Mouse (Mus musculus): ENCODE measurements around the gene Cacna2d2.

The Cacna2d2 gene

DNA sequence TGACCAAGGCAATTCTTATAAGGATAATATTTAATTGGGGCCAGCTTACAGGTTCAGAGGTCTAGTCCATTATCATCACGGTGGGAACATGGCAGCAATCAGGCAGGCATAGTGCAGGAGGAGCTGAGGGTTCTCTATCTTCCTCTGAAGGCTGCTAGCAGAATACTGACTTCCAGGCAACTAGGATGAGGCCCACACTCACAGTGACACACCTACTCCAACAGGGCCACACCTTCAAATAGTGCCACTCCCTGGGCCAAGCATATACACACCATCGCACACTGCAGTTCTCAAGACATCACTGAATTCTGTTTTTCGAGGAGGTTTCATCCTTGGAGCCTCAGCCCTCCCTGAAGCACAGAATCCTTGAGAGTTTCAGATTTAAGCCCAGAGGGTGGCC, 96.9 kb downstream of the Cacna2d2 start:
- DNase-seq (ENCODE audit: low spot score in 2 of 2): no peak

DNA sequence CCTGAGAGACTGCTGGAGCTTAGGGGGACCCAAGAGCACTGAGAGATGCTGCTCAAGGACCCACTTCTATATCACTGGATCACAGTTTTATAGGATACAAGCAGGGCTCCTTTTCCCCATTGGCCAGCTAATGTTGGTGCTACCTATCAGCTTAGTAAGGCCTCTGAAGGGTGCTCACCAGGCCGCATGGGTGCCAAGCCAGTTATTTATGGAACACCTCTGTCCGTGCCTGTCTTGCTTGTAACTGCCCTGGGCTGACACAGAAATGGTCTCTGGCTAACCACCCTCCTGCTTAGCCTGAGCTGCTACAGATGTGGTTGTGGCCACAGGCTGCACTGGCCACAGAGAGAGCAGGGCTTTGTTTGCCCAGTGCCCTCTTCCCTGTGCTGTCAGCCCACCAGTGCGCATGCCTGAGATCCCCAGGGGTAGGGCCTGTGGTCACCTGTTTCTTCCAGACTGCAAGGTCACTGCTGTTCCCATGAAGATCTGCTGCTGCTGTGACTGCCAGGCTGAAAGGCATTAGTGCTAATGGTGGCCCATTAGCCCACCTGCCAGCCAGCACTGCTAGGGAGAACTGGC, 101.4 kb downstream of the Cacna2d2 start:
- DNase-seq (ENCODE audit: low spot score in 2 of 2): no peak

GRCm38 (mm10) chr9:107502131-107502846, 102.9 kb downstream of the Cacna2d2 start:
- DNase-seq (ENCODE audit: low spot score in 2 of 2): no peak

- DNase-seq (ENCODE audit: low spot score in 2 of 2): no peak
Measured at GRCm38 (mm10) chr9:107504662-107505537, 105.5 kb downstream of the Cacna2d2 start.

DNA sequence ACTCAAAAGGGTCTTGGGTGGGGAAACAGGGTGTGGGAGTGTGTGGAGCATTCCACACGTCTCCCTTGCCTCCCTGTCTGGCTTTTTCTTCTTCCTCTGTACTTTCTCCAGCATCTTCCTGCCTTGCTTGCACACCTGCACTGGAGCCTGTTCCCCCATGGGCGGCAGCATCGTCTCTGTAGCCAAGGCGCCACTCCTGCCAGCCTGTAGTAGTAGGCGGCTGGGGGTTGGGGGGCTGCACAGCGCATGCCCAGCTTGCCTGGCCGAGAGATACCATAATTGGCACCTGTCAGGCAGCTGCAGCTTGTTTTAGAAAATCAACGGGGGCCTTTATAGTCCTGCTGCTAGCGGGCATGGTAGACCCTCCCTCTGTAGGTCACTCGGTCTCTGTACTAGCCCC, 108.9 kb downstream of the Cacna2d2 start:
- DNase-seq (ENCODE audit: low spot score in 2 of 2): peak in 1 of 2 experiments; percentile 22

DNA sequence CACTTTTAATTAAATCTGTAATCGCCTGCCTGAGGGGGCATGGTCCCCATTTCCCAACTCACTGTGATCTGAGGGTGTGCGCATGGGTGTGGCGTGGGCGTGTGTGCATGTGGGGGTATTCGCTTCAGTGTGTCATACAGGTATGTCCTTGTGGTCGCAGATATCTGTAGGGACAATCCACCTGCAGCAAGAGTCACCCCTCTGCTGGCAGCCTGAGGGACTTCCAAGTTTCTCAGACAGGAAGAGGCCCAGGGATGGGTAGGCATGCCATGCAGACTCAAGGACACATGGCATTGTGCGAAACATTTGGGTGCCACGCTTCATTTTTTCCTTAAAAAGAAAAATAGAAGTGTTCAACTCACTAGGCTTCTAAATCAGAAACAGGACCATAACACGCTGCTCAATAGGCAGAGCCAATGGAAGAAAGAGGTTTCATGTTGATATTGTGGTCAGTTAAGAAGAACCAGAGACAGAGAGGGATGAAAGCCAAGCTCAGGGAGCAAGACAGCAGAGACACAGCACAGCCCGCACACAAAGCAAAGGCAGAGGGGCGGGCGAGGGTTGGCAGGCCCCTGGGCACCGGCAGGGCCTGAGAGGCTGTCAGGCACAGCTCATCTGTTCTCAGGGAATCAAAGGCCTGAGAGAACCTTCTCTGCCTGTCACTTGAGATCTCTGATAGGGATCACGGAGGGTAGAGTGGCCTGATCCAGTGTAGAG, 111.1 kb downstream of the Cacna2d2 start:
- no peak for DNase-seq (ENCODE audit: low spot score in 2 of 2)

GRCm38 (mm10) chr9:107511436-107511835, 112.0 kb downstream of the Cacna2d2 start:
- DNase-seq (ENCODE audit: low spot score in 2 of 2): no peak

- DNase-seq (ENCODE audit: low spot score in 2 of 2): no peak
Measured at GRCm38 (mm10) chr9:107512326-107512725, 112.9 kb downstream of the Cacna2d2 start.

- DNase-seq (ENCODE audit: low spot score in 2 of 2): peak; percentile 58 to 89
Measured at GRCm38 (mm10) chr9:107514303-107514955, 115.0 kb downstream of the Cacna2d2 start.

DNA sequence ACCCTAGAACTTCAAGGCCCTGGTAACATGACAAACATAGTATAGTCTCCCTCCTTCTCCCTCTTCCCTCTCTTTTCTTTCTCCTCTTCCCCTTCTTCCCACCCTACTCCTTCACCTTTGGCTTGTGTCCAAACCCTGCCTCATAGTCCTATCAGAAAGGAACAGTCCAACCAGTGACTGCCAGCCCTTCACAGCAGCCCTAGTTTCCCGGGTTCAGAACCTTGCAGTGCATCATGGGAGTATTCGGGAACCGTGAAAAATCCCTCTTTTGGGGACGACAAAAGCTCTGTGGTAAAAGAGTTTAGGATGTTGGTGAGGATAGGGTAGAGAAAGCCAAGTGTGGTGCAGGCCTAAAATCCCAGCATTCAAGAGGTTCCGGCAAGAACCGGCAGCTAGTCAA, 120.9 kb downstream of the Cacna2d2 start:
- no peak for DNase-seq (ENCODE audit: low spot score in 2 of 2)

- peak; percentile 60 for DNase-seq (ENCODE audit: low spot score in 2 of 2)
Measured at GRCm38 (mm10) chr9:107521190-107521589, 121.8 kb downstream of the Cacna2d2 start.

DNA sequence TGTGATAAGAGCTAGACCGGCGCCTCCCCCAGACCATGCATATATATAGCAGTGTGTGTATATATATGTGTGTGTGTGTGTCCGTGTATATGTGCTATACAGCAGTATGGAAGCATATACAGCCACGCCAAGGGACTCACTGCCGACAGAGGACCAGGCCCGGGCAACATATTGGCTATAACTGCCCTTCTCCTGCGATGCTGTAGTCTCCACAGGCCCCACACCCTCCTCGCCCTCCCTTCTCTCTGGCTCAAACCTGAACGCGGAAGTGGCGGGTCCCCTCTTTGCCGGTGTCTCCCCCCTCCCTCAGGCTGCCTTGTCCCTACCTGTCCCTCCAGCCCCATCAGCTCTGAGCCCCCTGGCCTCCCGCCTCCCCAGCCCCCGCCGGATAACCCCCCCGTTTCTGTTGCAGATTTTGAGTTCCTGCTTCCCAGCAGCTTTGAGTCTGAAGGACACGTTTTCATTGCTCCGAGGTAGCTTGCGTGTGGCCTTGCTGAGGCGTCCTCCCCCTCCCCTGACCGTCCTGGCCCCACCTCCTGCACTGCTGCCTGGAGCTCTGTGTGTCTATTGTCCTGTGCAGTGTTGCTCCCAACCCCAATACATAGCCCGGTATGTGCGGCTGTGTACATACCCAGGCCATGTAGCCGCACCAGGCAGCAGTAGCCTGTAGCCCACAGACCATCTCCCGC, 122.4 kb downstream of the Cacna2d2 start:
- peak in 1 of 2 experiments; percentile 54 for DNase-seq (ENCODE audit: low spot score in 2 of 2)

DNA sequence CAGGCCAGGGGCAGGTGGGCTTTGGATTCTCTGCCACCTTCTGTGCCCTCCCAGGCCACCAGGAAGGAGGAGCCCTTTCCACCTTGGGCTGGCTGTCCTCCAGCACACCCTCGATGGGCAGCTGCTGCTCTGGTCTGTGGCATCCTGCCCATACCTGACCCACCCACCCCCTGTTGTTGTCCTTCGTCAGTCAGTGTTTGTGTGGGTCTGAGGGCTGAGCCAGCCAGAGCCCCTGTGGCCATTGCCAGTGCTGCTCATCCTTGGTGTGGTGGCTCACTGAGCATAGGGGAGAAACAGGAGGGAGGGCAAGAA, 122.9 kb downstream of the Cacna2d2 start:
- no peak for DNase-seq (ENCODE audit: low spot score in 2 of 2)

- peak; percentile 77 to 84 for DNase-seq (ENCODE audit: low spot score in 2 of 2)
Measured at GRCm38 (mm10) chr9:107526198-107527026, 127.0 kb downstream of the Cacna2d2 start.

GRCm38 (mm10) chr9:107533791-107534407, 134.5 kb downstream of the Cacna2d2 start, which contains the start of gene Tmem115:
Gene Tmem115 (plus strand): TSS chr9:107533945.
- peak; percentile 88 for DNase-seq (ENCODE audit: low spot score in 2 of 2)

DNA sequence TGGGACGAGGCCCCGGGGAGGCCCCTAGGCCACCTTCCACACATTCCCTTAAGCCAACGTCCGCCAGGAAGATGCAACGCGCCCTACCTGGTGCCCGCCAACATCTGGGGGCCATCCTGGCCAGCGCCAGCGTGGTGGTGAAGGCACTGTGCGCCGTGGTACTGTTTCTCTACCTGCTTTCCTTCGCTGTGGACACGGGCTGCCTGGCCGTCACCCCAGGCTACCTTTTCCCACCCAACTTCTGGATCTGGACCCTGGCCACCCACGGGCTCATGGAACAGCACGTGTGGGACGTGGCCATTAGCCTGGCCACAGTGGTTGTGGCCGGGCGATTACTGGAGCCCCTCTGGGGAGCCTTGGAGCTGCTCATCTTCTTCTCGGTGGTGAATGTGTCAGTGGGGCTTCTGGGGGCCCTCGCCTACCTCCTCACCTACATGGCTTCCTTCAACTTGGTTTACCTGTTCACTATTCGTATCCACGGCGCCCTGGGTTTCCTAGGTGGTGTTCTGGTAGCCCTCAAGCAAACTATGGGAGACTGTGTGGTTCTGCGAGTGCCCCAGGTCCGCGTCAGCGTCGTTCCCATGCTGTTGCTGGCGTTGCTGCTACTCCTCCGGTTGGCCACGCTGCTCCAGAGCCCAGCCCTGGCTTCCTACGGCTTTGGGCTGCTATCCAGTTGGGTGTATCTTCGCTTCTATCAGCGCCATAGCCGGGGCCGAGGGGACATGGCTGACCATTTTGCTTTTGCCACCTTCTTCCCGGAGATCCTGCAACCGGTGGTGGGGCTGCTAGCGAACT, 135.2 kb downstream of the Cacna2d2 start:
- no peak for DNase-seq (ENCODE audit: low spot score in 2 of 2)

- DNase-seq (ENCODE audit: low spot score in 2 of 2): no peak
Measured at GRCm38 (mm10) chr9:107538231-107538630, 138.8 kb downstream of the Cacna2d2 start.

DNA sequence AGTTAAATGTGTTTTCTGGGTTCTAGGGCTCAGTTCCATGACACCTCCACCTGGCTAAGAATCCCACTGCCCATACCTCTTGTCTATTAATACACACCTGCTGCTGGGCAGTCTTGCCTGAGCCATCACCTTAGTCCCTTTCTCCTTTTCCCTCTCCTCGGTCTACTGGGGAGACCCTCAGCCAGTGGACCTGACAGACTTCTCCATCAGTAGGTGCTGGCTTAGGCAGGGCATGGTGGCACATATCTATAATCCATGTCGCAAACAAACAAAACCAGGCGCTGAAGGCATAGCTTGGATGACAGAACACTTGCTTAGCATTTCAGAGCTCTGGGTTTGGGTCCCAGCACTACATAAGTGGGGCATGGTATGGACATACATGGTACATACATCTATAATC, 139.3 kb downstream of the Cacna2d2 start:
- no peak for DNase-seq (ENCODE audit: low spot score in 2 of 2)

DNA sequence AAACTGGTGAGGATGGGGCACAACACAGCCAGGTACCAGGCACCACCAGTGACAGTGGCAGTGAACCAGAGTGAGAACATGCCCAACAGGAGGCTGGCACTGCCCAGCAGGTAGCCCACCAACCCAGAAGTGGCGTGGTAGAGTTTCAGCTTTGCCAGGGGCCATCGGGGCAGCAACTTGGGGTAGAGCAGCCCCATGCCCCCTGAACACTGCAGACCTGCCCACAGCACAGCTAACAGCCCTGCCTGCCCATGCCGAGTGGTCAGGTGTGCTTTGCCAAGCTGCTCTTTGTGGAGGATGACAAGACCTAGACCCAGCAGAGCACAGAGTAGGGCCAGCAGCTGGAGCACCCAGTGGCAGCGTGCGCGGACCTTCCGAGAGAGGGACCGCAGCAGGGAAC, 140.5 kb downstream of the Cacna2d2 start:
- DNase-seq (ENCODE audit: low spot score in 2 of 2): no peak
